Mouse (Mus musculus) testis, adult 2 months (tissue): ENCODE data around the gene Zbtb43.

Experiments used
- CTCF ChIP-seq: fragments of 200-500 bp; IDR thresholded peaks from 2 replicates; pipeline ENCODE4 v1.5.1; 2012; ENCODE audit warnings: low read depth, mild to moderate bottlenecking, inconsistent platforms, low read length, moderate library complexity; ENCODE audit not compliant: control insufficient read depth, insufficient read depth, insufficient replicate concordance
- POLR2A ChIP-seq: fragments of 200-500 bp; IDR thresholded peaks from 2 replicates; pipeline ENCODE4 v1.6.1; 2012; ENCODE audit warnings: low read depth, mild to moderate bottlenecking, inconsistent platforms, low read length, moderate library complexity; ENCODE audit not compliant: control insufficient read depth

GRCm38 (mm10) chr2:33486866-33487265 lies 18.5 kb upstream of the Zbtb43 start:
- TF ChIP-seq CTCF (peak; percentile 89), POLR2A (no peak)
